Mouse (Mus musculus) C2C12 (cell line): ENCODE data around the gene Pkd1. TPM values are rescaled to one million over a fixed set of nuclear protein-coding genes. Genes with fewer than 3 reads are reported as not detected.

Source experiments
- H3K27me3 ChIP-seq: one replicate; pipeline ENCODE4 v1.6.1; 2011; ENCODE audit not compliant: control insufficient read depth, insufficient read depth, insufficient read length
- H3K36me3 ChIP-seq: one replicate; pipeline ENCODE4 v1.6.1; 2011; ENCODE audit not compliant: control insufficient read depth, insufficient read depth
- H3K4me3 ChIP-seq: one replicate; pipeline ENCODE4 v1.5.1; 2011; ENCODE audit warnings: mild to moderate bottlenecking, control low read depth; ENCODE audit not compliant: poor library complexity, insufficient read depth, severe bottlenecking
- H3K79me2 ChIP-seq: one replicate; pipeline ENCODE4 v1.6.1; 2011; ENCODE audit not compliant: control insufficient read depth, insufficient read depth
- H3K79me3 ChIP-seq: one replicate; pipeline ENCODE4 v1.6.1; 2011; ENCODE audit warnings: low read depth, control low read depth
- H3ac ChIP-seq: one replicate; pipeline ENCODE3; 2011; ENCODE audit warnings: low read depth; ENCODE audit not compliant: control insufficient read depth, insufficient read length
- CEBPB ChIP-seq: IDR thresholded peaks from one replicate; pipeline ENCODE4 v1.6.1; 2011; ENCODE audit warnings: low read depth, mild to moderate bottlenecking, control low read depth, moderate library complexity
- CTCF ChIP-seq: IDR thresholded peaks from one replicate; pipeline ENCODE4 v1.5.1; 2011; ENCODE audit not compliant: control insufficient read depth, insufficient read depth, insufficient read length
- FOSL1 ChIP-seq: IDR thresholded peaks from one replicate; pipeline ENCODE4 v1.8.0; 2011; ENCODE audit warnings: mild to moderate bottlenecking, low read length; ENCODE audit not compliant: poor library complexity, insufficient read depth, severe bottlenecking
- MAX ChIP-seq: IDR thresholded peaks from one replicate; pipeline ENCODE4 v1.6.1; 2011; ENCODE audit warnings: mild to moderate bottlenecking, control low read depth
- MYOD1 ChIP-seq: IDR thresholded peaks from one replicate; pipeline ENCODE4 v1.6.1; 2011; ENCODE audit warnings: low read depth; ENCODE audit not compliant: control insufficient read depth, insufficient read length
- MYOG ChIP-seq: IDR thresholded peaks from one replicate; pipeline ENCODE4 v1.6.1; 2011; ENCODE audit not compliant: control insufficient read depth, insufficient read length; ENCODE audit errors: extremely low read depth
- USF1 ChIP-seq: IDR thresholded peaks from one replicate; pipeline ENCODE4 v1.6.1; 2011; ENCODE audit warnings: low read depth, mild to moderate bottlenecking, control low read depth, moderate library complexity
- polyA plus RNA-seq: library from polyadenylated mRNA; unstranded; fragments of >200 nt; fragmentation: generic; extraction: Trizol; gene quantifications from one replicate; pipeline ENCODE4 v1.2.1, GENCODE M21; 2012; ENCODE audit warnings: missing spikeins

Gene Pkd1
- polyA plus RNA-seq, 1 experiment, result 50.6 TPM

DNA sequence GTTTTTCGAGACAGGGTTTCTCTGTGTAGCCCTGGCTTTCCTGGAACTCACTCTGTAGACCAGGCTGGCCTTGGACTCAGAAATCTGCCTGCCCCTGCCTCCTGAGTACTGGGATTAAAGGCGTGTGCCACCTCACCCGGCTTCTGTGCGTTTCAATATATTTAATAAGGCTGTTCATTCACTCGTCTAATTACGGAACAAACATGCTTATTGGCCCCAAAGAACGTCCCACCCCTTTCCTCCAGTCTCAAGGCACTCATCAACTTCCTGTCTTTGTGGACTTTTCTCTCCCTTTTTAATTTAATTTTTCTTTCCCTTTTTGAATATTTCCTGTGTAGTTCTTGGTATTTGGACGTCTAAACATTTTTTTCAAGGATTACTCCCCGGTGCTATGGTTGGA lies 1.2 kb upstream of the Pkd1 start:
- Histone ChIP-seq H3K36me3 (no peaks in the 10 kb centered on the region), H3K79me2 (peaks cover 34% of the 10 kb centered on the region), H3K27me3 (no peaks in the 10 kb centered on the region), H3K79me3 (peaks cover 24% of the 10 kb centered on the region), H3K4me3 (no peak overlapping the region), H3ac (no peak overlapping the region)
- TF ChIP-seq USF1, result no peak
- no peak for TF ChIP-seq CTCF
- no peak for TF ChIP-seq MYOD1
- TF ChIP-seq FOSL1, result no peak
- TF ChIP-seq MYOG, result no peak
- no peak for TF ChIP-seq CEBPB
- TF ChIP-seq MAX, result no peak

DNA sequence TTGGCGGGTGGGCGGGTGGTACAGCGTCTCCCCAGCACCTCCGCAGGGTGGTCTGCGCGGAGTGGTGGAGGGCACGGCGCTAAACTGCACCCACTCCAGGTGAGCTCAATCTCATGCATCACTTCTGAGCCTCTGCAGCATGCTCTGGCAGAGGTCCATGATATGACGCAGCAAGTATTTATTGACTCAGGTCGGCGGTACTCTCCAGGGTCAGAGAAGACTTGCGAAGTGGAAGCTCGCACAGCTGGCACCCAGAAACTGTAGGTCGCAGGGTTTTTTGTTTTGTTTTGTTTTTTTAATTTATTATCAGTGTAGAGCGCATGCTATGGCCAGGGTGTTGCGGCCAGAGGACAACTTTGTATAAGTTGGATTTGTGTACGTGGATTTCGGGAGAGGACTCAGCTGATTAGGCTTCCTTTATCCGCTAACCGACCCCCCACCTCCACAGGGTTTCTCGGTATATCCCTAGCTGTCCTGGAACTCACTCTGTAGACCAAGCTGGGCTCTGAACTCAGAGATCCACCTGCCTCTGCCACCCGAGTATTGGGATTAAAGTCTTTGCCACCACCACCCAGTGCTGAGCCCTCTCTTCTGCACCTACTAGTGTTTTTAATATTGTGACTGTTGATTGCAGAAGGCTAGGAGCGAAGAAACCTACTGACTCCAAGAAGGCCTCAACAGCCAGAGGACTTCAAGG lies 565 bp upstream of the Pkd1 start:
- Histone ChIP-seq H3K4me3 (no peak overlapping the region), H3K36me3 (no peaks in the 10 kb centered on the region), H3K79me2 (peaks cover 40% of the 10 kb centered on the region), H3ac (no peak overlapping the region), H3K79me3 (peaks cover 31% of the 10 kb centered on the region), H3K27me3 (no peaks in the 10 kb centered on the region)
- TF ChIP-seq USF1, result no peak

DNA sequence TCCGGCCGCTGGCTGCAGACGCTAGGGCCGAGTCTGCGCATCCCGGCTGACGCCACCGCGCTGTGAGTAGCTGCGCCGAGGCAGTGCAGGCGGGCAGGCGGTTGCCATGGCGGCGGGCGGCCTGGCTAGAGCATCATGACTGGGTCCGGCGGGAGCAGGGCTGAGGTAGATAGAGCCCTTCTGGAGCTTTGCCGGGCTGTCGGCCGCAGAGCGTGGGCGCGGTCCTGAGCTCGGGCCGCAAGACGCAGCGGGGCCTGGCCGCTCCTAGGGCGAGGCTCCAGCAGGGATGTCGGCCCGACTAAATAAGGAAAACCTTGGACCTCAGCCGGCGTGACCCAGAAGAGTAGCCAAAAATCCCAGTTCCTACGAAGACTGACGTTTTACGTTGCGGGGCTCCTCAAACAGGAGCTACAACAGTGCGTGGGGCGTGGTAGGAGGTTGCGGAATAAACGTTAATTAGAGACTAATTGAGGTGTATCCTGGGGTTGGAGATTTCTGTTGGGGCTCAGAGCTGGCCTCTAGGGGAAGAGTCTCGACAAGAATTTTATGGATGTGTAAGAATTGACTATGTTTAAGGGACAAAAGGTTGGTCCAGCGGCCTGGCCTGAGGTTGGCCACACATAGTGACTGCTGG lies 899 bp downstream of the Pkd1 start:
- peaks cover 55% of the 10 kb centered on the region for H3K79me2 ChIP-seq
- peaks cover 8% of the 10 kb centered on the region for H3K36me3 ChIP-seq
- H3K4me3 ChIP-seq, result peak overlapping the region; percentile 42
- peaks cover 42% of the 10 kb centered on the region for H3K79me3 ChIP-seq
- H3K27me3 ChIP-seq, result no peaks in the 10 kb centered on the region
- TF ChIP-seq CTCF, result no peak
- TF ChIP-seq MYOD1, result no peak
- no peak for TF ChIP-seq MYOG
- TF ChIP-seq FOSL1, result no peak
- TF ChIP-seq CEBPB, result no peak
- no peak for TF ChIP-seq MAX
- no peak for TF ChIP-seq USF1
- peak overlapping the region; percentile 85 for H3ac ChIP-seq

DNA sequence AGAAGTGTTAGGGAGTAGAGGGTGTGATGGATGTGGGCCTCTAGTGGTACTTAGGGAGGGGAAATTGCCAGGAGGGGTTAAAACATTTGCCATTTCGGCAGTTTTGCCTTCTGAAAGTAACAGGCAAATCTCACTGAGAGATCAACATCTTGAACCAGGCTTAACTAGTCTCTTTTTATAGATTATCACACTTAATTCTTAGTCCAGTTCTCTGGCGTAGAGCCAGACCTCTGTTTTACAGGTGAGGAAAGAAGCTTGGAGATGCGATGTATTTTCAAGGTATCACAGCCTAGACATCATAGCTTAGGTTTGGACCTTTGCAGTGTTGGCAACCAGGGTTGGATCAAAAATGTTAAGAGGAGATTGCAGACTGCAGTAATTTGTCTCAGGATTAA lies 1.4 kb downstream of the Pkd1 start:
- Histone ChIP-seq H3K36me3 (peaks cover 8% of the 10 kb centered on the region), H3K79me2 (peaks cover 60% of the 10 kb centered on the region), H3K4me3 (peak overlapping the region; percentile 42), H3ac (peak overlapping the region; percentile 85), H3K27me3 (no peaks in the 10 kb centered on the region), H3K79me3 (peaks cover 46% of the 10 kb centered on the region)
- TF ChIP-seq CTCF (no peak), MYOG (no peak), CEBPB (no peak), MYOD1 (no peak), FOSL1 (no peak), MAX (no peak), USF1 (no peak)

DNA sequence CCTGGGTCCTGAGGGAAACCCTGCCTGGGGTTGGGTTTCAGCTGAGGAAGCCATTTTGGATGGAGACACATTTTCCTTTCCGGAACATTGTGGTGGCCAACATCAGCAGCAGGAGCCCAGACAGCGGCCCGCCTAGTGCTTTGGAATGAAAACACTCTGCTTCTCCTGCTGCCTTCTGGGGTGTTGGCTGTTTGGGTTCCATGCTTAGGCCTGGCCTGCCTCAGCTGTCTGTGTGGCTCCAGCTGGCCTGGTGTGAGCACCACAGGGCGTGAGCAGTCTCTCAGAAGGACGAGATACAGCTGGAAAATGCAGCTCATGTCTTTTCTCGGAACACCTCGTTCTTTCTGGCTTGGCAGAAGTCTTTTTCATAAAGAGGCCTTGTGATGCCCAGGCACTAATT lies 7.5 kb downstream of the Pkd1 start:
- Histone ChIP-seq H3K79me2 (peaks cover 100% of the 10 kb centered on the region), H3K79me3 (peaks cover 82% of the 10 kb centered on the region)
- no peak for TF ChIP-seq USF1
- TF ChIP-seq FOSL1, result no peak
- TF ChIP-seq CTCF, result no peak
- no peak for TF ChIP-seq MYOD1
- TF ChIP-seq CEBPB, result no peak
- no peak for TF ChIP-seq MYOG
- no peak for TF ChIP-seq MAX

DNA sequence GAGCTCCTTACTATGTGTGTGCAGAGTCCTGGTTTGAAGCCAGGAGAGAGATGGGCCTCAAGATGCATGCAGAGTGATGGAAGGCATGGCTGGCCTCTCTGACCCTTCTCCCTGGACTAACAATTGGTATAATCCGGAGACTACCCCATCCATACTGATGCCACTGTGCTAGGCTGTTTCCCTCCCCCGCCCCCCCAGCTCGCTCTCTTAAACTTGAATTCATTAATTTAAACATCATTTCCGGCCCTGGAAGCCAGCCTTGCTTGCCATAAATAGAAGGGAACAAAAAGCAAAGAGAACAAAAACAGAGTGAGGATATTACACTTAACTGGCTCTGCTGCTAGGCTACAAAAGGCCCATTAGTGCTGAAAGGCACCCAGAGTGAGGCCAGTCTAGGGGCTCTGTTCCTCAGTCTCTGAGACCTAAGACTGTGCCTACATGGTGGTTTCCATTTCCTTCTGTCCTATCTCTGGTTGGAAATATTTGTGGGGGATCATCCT lies 9.0 kb downstream of the Pkd1 start:
- Histone ChIP-seq H3K4me3 (no peak overlapping the region), H3ac (no peak overlapping the region), H3K36me3 (peaks cover 15% of the 10 kb centered on the region), H3K27me3 (no peaks in the 10 kb centered on the region), H3K79me2 (peaks cover 100% of the 10 kb centered on the region), H3K79me3 (peaks cover 73% of the 10 kb centered on the region)
- TF ChIP-seq MYOD1 (no peak), MAX (no peak), MYOG (no peak), CEBPB (no peak), CTCF (no peak), FOSL1 (no peak), USF1 (no peak)

More for the DNA sequence above, 7.5 kb downstream of the Pkd1 start:
- Histone ChIP-seq H3K4me3 (no peak overlapping the region), H3K27me3 (no peaks in the 10 kb centered on the region), H3ac (no peak overlapping the region), H3K36me3 (peaks cover 15% of the 10 kb centered on the region)
